Mouse (Mus musculus): ENCODE measurements at regions not wholly inside any gene's neighbourhood (a gene's known extent, or its start where the extent isn't known, plus 50 kb on each side); places are given as distances from the start of the nearest gene placed in this dataset.
"Not testable (repeated sequence)": the region's sequence is repeated elsewhere in the genome, so short reads cannot be mapped to it uniquely, and the experiment has no call there.

GRCm38 (mm10) chr17:31732176-31732880, 54.7 kb downstream of the Cryaa start:
- no peak for DNase-seq

- DNase-seq = peak; percentile 51
Observed at GRCm38 (mm10) chr17:31734521-31734920, 56.9 kb downstream of the Cryaa start.

- peak; percentile 41 for DNase-seq
Observed at GRCm38 (mm10) chr17:31736716-31737115, 59.1 kb downstream of the Cryaa start.

GRCm38 (mm10) chr17:31738249-31738648, 60.6 kb downstream of the Cryaa start:
- no peak for DNase-seq

- DNase-seq = no peak
Observed at GRCm38 (mm10) chr17:31739586-31739985, 62.0 kb downstream of the Cryaa start.

GRCm38 (mm10) chr17:31740059-31740458, 62.5 kb downstream of the Cryaa start:
- DNase-seq = no peak

- no peak for DNase-seq
Observed at GRCm38 (mm10) chr17:31743656-31744055, 66.0 kb downstream of the Cryaa start.

- DNase-seq = no peak
Observed at GRCm38 (mm10) chr17:31746198-31747111, 68.8 kb downstream of the Cryaa start.

- DNase-seq = no peak
Observed at GRCm38 (mm10) chr17:31747563-31747962, 70.0 kb downstream of the Cryaa start.

- DNase-seq = no peak
Observed at GRCm38 (mm10) chr17:31748158-31748557, 70.6 kb downstream of the Cryaa start.

- DNase-seq = no peak
Observed at GRCm38 (mm10) chr17:31748971-31749370, 71.4 kb downstream of the Cryaa start.

GRCm38 (mm10) chr17:31751262-31751661, 73.7 kb downstream of the Cryaa start:
- no peak for DNase-seq

- no peak for DNase-seq
Observed at GRCm38 (mm10) chr17:31753113-31753858, 75.7 kb downstream of the Cryaa start.

GRCm38 (mm10) chr17:31753859-31754229, 76.2 kb downstream of the Cryaa start:
- DNase-seq = no peak

GRCm38 (mm10) chr17:31760465-31760864, 82.9 kb downstream of the Cryaa start:
- DNase-seq = no peak

GRCm38 (mm10) chr17:31763078-31763477, 85.5 kb downstream of the Cryaa start:
- no peak for DNase-seq

- no peak for DNase-seq
Observed at GRCm38 (mm10) chr17:31766779-31767697, 88.6 kb downstream of the Sik1 start.

GRCm38 (mm10) chr17:31772201-31772820, 83.3 kb downstream of the Sik1 start:
- peak; percentile 33 for DNase-seq

- not testable (repeated sequence) for DNase-seq
Observed at GRCm38 (mm10) chr17:31773882-31774281, 81.7 kb downstream of the Sik1 start.

GRCm38 (mm10) chr17:31775037-31775436, 80.6 kb downstream of the Sik1 start:
- no peak for DNase-seq

- no peak for DNase-seq
Observed at GRCm38 (mm10) chr17:31775966-31776365, 79.6 kb downstream of the Sik1 start.
